Mouse (Mus musculus): Measurements from ENCODE around the gene Glt8d1. TPM values are rescaled to one million over a fixed set of nuclear protein-coding genes. Genes with fewer than 3 reads are reported as not detected.

Glt8d1 gene
- polyA plus RNA-seq, 1 experiment from 2014 or later: 28.2 TPM

DNA sequence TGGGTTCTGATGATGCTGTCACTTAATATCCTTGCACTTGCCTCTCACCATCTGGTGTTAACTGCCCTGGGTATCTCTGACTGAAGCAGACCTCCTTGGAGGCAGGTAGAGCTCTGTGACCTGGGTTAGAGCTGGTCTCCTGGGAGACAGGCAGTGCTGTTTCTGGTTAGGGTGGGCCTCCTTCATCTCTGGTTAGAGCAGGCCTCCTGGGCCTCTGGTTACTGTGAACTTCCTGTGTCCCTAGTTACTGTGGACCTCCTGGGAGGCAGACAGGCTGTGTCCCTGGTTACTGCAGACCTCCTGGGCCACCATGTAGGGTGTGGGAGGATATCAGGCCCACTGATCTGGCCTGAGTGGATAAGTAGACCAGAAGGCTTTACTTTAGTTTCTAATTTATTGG lies 4.8 kb upstream of the Glt8d1 start:
- H3K4me1 ChIP-seq (replicated peaks; ENCODE audit: control insufficient read depth, insufficient read depth): no peaks in the 10 kb centered on the region
- DNase-seq (ENCODE audit: low spot score) (no peak), ATAC-seq (ENCODE audit: low FRiP score, low TSS enrichment) (no peak)
- H3K4me2 ChIP-seq (replicated peaks; ENCODE audit: low read depth): no peak overlapping the region
- H3K9ac ChIP-seq (ENCODE audit: low read length): no peak overlapping the region
- no peak overlapping the region for H3K4me3 ChIP-seq (ENCODE audit: low read depth, low read length)
- H3K27me3 ChIP-seq (ENCODE audit: control insufficient read depth, insufficient read depth, low read length): no peaks in the 10 kb centered on the region
- H3K36me3 ChIP-seq (ENCODE audit: control insufficient read depth, insufficient read depth, low read length): no peaks in the 10 kb centered on the region; the same call in 1 of the 2 replicates
- no peaks in the 10 kb centered on the region for H3K9me3 ChIP-seq (ENCODE audit: control insufficient read depth, low read length)
- no peak for TF ChIP-seq CTCF (IDR thresholded peaks at IDR 0.05; ENCODE audit: low read depth)
- TF ChIP-seq EP300 (optimal IDR thresholded peaks at IDR 0.05): no peak
- H3K27ac ChIP-seq (replicated peaks): no peak overlapping the region

DNA sequence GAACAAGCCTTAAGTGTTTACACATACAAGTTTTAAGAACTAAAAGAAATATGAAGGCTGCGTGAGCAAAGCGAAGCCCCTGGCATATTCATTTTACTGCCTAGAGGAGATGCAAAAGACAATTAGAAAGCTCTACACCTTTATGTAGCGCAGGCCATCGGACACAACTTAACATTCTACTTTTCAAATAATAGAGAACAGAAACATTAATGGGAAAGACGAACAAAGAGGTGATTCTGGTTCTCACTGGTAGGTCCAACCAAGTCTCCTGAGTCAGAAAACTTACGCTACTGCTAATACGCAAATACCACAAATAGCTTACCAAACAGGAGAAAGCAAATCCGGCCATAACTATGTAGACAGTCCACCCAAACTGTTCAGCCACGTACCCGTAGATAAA lies 844 bp upstream of the Glt8d1 start:
- ATAC-seq (ENCODE audit: low FRiP score, low TSS enrichment) (no peak), DNase-seq (ENCODE audit: low spot score) (no peak)
- Histone ChIP-seq H3K4me2 (replicated peaks; ENCODE audit: low read depth) (peak overlapping the region; percentile 71), H3K9me3 (ENCODE audit: control insufficient read depth, low read length) (no peaks in the 10 kb centered on the region), H3K4me1 (replicated peaks; ENCODE audit: control insufficient read depth, insufficient read depth) (no peaks in the 10 kb centered on the region), H3K4me3 (ENCODE audit: low read depth, low read length) (peak overlapping the region; percentile 84), H3K36me3 (ENCODE audit: control insufficient read depth, insufficient read depth, low read length) (no peaks in the 10 kb centered on the region; the same call in 1 of the 2 replicates), H3K27me3 (ENCODE audit: control insufficient read depth, insufficient read depth, low read length) (no peaks in the 10 kb centered on the region), H3K9ac (ENCODE audit: low read length) (peak overlapping the region; percentile 94), H3K27ac (replicated peaks) (peak overlapping the region; percentile 96; the same call in 1 of the 2 replicates)
- WGBS: 42% methylated on average over 10 of the region's 10 CpGs
- TF ChIP-seq CTCF (IDR thresholded peaks at IDR 0.05; ENCODE audit: low read depth): no peak
- no peak for TF ChIP-seq EP300 (optimal IDR thresholded peaks at IDR 0.05)

- WGBS: under 1% methylated on average over 21 of the region's 21 CpGs
- Histone ChIP-seq H3K4me1 (replicated peaks; ENCODE audit: control insufficient read depth, insufficient read depth) (no peaks in the 10 kb centered on the region), H3K4me2 (replicated peaks; ENCODE audit: low read depth) (peak overlapping the region; percentile 71), H3K9me3 (ENCODE audit: control insufficient read depth, low read length) (no peaks in the 10 kb centered on the region), H3K4me3 (ENCODE audit: low read depth, low read length) (peak overlapping the region; percentile 84), H3K27ac (replicated peaks) (peak overlapping the region; percentile 96), H3K36me3 (ENCODE audit: control insufficient read depth, insufficient read depth, low read length) (no peaks in the 10 kb centered on the region; the same call in 1 of the 2 replicates), H3K27me3 (ENCODE audit: control insufficient read depth, insufficient read depth, low read length) (no peaks in the 10 kb centered on the region), H3K9ac (ENCODE audit: low read length) (peak overlapping the region; percentile 94)
- TF ChIP-seq CTCF (IDR thresholded peaks at IDR 0.05; ENCODE audit: low read depth): no peak
- TF ChIP-seq EP300 (optimal IDR thresholded peaks at IDR 0.05): no peak
- ATAC-seq (ENCODE audit: low FRiP score, low TSS enrichment): no peak
- no peak for DNase-seq (ENCODE audit: low spot score)
These were observed 339 bp upstream of the Glt8d1 start for GRCm38 (mm10) chr14:31000816-31001306.

DNA sequence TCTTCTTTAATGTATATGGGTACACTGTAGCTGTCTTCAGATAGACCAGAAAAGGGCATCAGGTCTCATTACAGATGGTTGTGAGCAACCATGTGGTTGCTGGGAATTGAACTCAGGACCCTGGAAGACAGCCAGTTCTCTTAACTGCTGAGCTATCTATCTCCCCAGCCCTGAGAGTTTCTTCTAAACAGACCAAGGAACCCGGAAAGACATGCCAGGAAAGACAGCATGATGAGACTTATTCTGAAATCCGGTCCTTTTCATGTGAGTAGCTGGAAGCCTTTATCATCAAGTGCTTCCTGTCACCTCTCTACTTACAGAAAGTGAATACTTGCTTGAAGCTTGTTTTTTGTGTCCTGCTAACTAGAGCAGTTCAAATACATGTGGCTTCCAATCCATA lies 3.3 kb downstream of the Glt8d1 start:
- H3K27me3 ChIP-seq (ENCODE audit: control insufficient read depth, insufficient read depth, low read length): no peaks in the 10 kb centered on the region
- H3K4me2 ChIP-seq (replicated peaks; ENCODE audit: low read depth): no peak overlapping the region
- ATAC-seq (ENCODE audit: low FRiP score, low TSS enrichment) (no peak), DNase-seq (ENCODE audit: low spot score) (no peak)
- H3K9ac ChIP-seq (ENCODE audit: low read length): no peak overlapping the region
- no peaks in the 10 kb centered on the region for H3K4me1 ChIP-seq (replicated peaks; ENCODE audit: control insufficient read depth, insufficient read depth)
- TF ChIP-seq CTCF (IDR thresholded peaks at IDR 0.05; ENCODE audit: low read depth) (no peak), EP300 (optimal IDR thresholded peaks at IDR 0.05) (no peak)
- no peaks in the 10 kb centered on the region for H3K9me3 ChIP-seq (ENCODE audit: control insufficient read depth, low read length)
- H3K36me3 ChIP-seq (ENCODE audit: control insufficient read depth, insufficient read depth, low read length): peaks cover 5% of the 10 kb centered on the region; the same call in 1 of the 2 replicates
- H3K27ac ChIP-seq (replicated peaks): no peak overlapping the region
- 67% methylated on average over 2 of the region's 2 CpGs for WGBS
- no peak overlapping the region for H3K4me3 ChIP-seq (ENCODE audit: low read depth, low read length)

- Histone ChIP-seq H3K4me3 (ENCODE audit: low read depth, low read length) (no peak overlapping the region), H3K27me3 (ENCODE audit: control insufficient read depth, insufficient read depth, low read length) (no peaks in the 10 kb centered on the region), H3K4me1 (replicated peaks; ENCODE audit: control insufficient read depth, insufficient read depth) (no peaks in the 10 kb centered on the region), H3K9me3 (ENCODE audit: control insufficient read depth, low read length) (no peaks in the 10 kb centered on the region), H3K36me3 (ENCODE audit: control insufficient read depth, insufficient read depth, low read length) (peaks cover 16% of the 10 kb centered on the region), H3K4me2 (replicated peaks; ENCODE audit: low read depth) (no peak overlapping the region), H3K9ac (ENCODE audit: low read length) (no peak overlapping the region), H3K27ac (replicated peaks) (no peak overlapping the region)
- ATAC-seq (ENCODE audit: low FRiP score, low TSS enrichment): no peak
- no peak for DNase-seq (ENCODE audit: low spot score)
- TF ChIP-seq EP300 (optimal IDR thresholded peaks at IDR 0.05) (no peak), CTCF (IDR thresholded peaks at IDR 0.05; ENCODE audit: low read depth) (no peak)
- 68% methylated on average over 5 of the region's 5 CpGs for WGBS
These were observed 5.6 kb downstream of the Glt8d1 start for GRCm38 (mm10) chr14:31006779-31007178.

- H3K27ac ChIP-seq (replicated peaks): no peak overlapping the region
- H3K36me3 ChIP-seq (ENCODE audit: control insufficient read depth, insufficient read depth, low read length): peaks cover 35% of the 10 kb centered on the region
- no peaks in the 10 kb centered on the region for H3K4me1 ChIP-seq (replicated peaks; ENCODE audit: control insufficient read depth, insufficient read depth)
- H3K4me2 ChIP-seq (replicated peaks; ENCODE audit: low read depth): no peak overlapping the region
- no peak overlapping the region for H3K4me3 ChIP-seq (ENCODE audit: low read depth, low read length)
- no peak for TF ChIP-seq CTCF (IDR thresholded peaks at IDR 0.05; ENCODE audit: low read depth)
- TF ChIP-seq EP300 (optimal IDR thresholded peaks at IDR 0.05): no peak
- WGBS: 88% methylated on average over 3 of the region's 3 CpGs
- H3K9ac ChIP-seq (ENCODE audit: low read length): no peak overlapping the region
- DNase-seq (ENCODE audit: low spot score) (no peak), ATAC-seq (ENCODE audit: low FRiP score, low TSS enrichment) (no peak)
- H3K27me3 ChIP-seq (ENCODE audit: control insufficient read depth, insufficient read depth, low read length): no peaks in the 10 kb centered on the region
- no peaks in the 10 kb centered on the region for H3K9me3 ChIP-seq (ENCODE audit: control insufficient read depth, low read length)
These were observed 10.4 kb downstream of the Glt8d1 start for GRCm38 (mm10) chr14:31011588-31011987.
